Mouse (Mus musculus) neural tube, embryonic 11.5 days (tissue): ENCODE results near the gene Rffl. TPM values are rescaled to one million over a fixed set of nuclear protein-coding genes. Genes with fewer than 3 reads are reported as not detected.

Experiments
- ATAC-seq: fragments of 200-750 bp; cut with Nextera tagmentation; 2 replicates; pipeline ENCODE4 v1.8.0; 2017; ENCODE audit warnings: moderate number of reproducible peaks, mild to moderate bottlenecking, moderate TSS enrichment, moderate library complexity; ENCODE audit not compliant: insufficient read depth, low FRiP score, low TSS enrichment
- DNase-seq: peaks from one replicate; pipeline ENCODE4 v3.0.0-alpha.2; 2015; ENCODE audit warnings: low spot score
- H3K27ac ChIP-seq: fragments of 300-500 bp; sonication (generic); 2 replicates; pipeline ENCODE4 v1.5.1; 2014; ENCODE audit warnings: low read depth, mild to moderate bottlenecking, low read length
- H3K27me3 ChIP-seq: fragments of 300-500 bp; sonication (generic); 2 replicates; pipeline ENCODE4 v1.6.1; 2014; ENCODE audit warnings: mild to moderate bottlenecking, low read length, mixed read lengths; ENCODE audit not compliant: control insufficient read depth, insufficient read depth
- H3K36me3 ChIP-seq: fragments of 300-500 bp; sonication (generic); 2 replicates; pipeline ENCODE4 v1.6.1; 2014; ENCODE audit warnings: mild to moderate bottlenecking, low read length, moderate library complexity, mixed read lengths; ENCODE audit not compliant: control insufficient read depth, insufficient read depth
- H3K4me1 ChIP-seq: fragments of 300-500 bp; sonication (generic); 2 replicates; pipeline ENCODE4 v1.6.1; 2014; ENCODE audit warnings: low read length, mixed read lengths; ENCODE audit not compliant: control insufficient read depth, insufficient read depth
- H3K4me2 ChIP-seq: fragments of 300-500 bp; sonication (generic); 2 replicates; pipeline ENCODE4 v1.6.1; 2014; ENCODE audit warnings: low read depth, mild to moderate bottlenecking, moderate library complexity
- H3K4me3 ChIP-seq: fragments of 300-500 bp; sonication (generic); 2 replicates; pipeline ENCODE4 v1.5.1; 2014; ENCODE audit warnings: low read depth, low read length
- H3K9ac ChIP-seq: fragments of 300-500 bp; sonication (generic); 2 replicates; pipeline ENCODE4 v1.6.1; 2014; ENCODE audit warnings: mild to moderate bottlenecking, low read length
- H3K9me3 ChIP-seq: fragments of 300-500 bp; sonication (generic); 2 replicates; pipeline ENCODE4 v1.6.1; 2016; ENCODE audit warnings: low read length; ENCODE audit not compliant: control insufficient read depth
- WGBS: fragments of 180-500 bp; shearing (Covaris S2); extraction: QIAGEN DNeasy Blood & Tissue Kit; methylation state at CpG from one replicate; pipeline ENCODE4 v1.1.7; 2014; 5-methylcytosine and 5-hydroxymethylcytosine counted together
- polyA plus RNA-seq: library from polyadenylated mRNA; unstranded; fragments of >200 nt; fragmentation: Nextera tagmentation; extraction: Ambion mirVana; gene quantifications from 2 replicates; pipeline ENCODE4 v1.2.1, GENCODE M21; 2014

Rffl gene
- polyA plus RNA-seq, 1 experiment from 2014 or later: 11.9 TPM

- no peak overlapping the region for H3K4me2 ChIP-seq
- H3K9ac ChIP-seq: no peak overlapping the region
- ATAC-seq (no peak), DNase-seq (no peak)
- WGBS: 85% methylated on average over 3 of the region's 3 CpGs
- H3K36me3 ChIP-seq: no peaks in the 10 kb centered on the region
- no peaks in the 10 kb centered on the region for H3K27me3 ChIP-seq
- no peak overlapping the region for H3K4me3 ChIP-seq
- peaks cover 4% of the 10 kb centered on the region; the same call in 1 of the 2 replicates for H3K4me1 ChIP-seq
- H3K27ac ChIP-seq: no peak overlapping the region
- no peaks in the 10 kb centered on the region for H3K9me3 ChIP-seq
Observed at GRCm38 (mm10) chr11:82886559-82886958, 15.5 kb upstream of the Rffl start.

- no peak for DNase-seq
- Histone ChIP-seq H3K9me3 (no peaks in the 10 kb centered on the region), H3K27me3 (no peaks in the 10 kb centered on the region), H3K9ac (no peak overlapping the region), H3K4me3 (no peak overlapping the region), H3K27ac (no peak overlapping the region), H3K4me1 (no peaks in the 10 kb centered on the region), H3K36me3 (no peaks in the 10 kb centered on the region), H3K4me2 (no peak overlapping the region)
- ATAC-seq: no peak
- WGBS: 64% methylated on average over 8 of the region's 8 CpGs
Observed at GRCm38 (mm10) chr11:82883180-82883579, 12.2 kb upstream of the Rffl start.

DNA sequence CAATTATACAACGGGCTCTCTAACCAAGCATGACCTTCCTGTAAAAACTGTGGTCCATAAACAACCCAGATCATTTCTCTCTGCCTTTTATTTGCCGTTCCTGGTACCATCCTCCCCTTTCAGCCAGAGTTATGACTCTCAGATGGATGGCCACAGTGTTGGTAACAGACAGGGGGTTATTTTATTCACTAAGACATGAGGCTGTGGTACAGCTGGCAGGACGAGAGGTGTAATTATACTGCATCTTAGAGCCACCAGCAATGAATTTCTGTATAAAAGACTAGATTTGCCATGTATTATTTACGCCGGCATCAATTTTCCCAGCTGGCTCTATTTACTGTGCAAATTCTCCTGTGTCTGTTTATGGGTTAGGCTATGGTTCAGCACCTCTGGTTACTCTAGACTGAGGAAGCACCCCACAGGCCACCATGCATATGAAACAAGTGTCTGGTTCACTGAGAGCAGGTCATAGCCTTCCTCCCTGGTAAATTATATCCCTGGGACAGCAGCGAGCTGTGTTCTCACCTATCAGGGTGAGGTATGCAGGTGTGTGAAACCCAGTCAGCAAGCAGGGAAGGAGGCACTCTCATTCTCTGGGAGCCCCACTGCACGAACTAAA lies 6.8 kb upstream of the Rffl start:
- H3K36me3 ChIP-seq: no peaks in the 10 kb centered on the region
- ATAC-seq: no peak
- H3K27ac ChIP-seq: no peak overlapping the region
- no peak overlapping the region for H3K9ac ChIP-seq
- H3K9me3 ChIP-seq: no peaks in the 10 kb centered on the region
- no peak for DNase-seq
- no peaks in the 10 kb centered on the region for H3K4me1 ChIP-seq
- H3K4me2 ChIP-seq: no peak overlapping the region
- 75% methylated on average over 7 of the region's 7 CpGs for WGBS
- H3K27me3 ChIP-seq: no peaks in the 10 kb centered on the region
- H3K4me3 ChIP-seq: no peak overlapping the region

DNA sequence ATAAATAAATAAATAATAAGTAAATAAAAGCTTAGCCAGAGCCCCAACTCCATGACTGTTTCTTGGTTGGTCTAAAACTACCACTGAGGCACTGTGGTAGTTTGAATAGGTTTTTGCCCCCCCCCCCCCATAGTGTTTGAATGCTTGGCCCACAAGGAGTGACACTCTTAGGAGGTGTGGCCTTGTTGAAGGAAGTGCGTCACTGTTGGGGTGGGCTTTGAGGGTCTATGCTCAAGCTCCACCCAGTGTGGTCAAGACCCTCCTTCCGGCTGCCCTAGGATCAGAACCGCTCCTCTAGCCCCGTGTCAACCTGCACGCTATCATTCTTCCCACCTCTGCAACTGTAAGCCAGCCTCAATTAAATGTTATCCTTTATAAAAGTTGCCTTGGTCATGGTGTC lies 4.6 kb upstream of the Rffl start:
- H3K9ac ChIP-seq: no peak overlapping the region
- no peak for ATAC-seq
- 89% methylated on average over 5 of the region's 5 CpGs for WGBS
- DNase-seq: no peak
- H3K4me1 ChIP-seq: no peaks in the 10 kb centered on the region
- no peaks in the 10 kb centered on the region for H3K9me3 ChIP-seq
- no peaks in the 10 kb centered on the region for H3K36me3 ChIP-seq
- H3K4me3 ChIP-seq: no peak overlapping the region
- H3K4me2 ChIP-seq: no peak overlapping the region
- H3K27ac ChIP-seq: no peak overlapping the region
- H3K27me3 ChIP-seq: no peaks in the 10 kb centered on the region

DNA sequence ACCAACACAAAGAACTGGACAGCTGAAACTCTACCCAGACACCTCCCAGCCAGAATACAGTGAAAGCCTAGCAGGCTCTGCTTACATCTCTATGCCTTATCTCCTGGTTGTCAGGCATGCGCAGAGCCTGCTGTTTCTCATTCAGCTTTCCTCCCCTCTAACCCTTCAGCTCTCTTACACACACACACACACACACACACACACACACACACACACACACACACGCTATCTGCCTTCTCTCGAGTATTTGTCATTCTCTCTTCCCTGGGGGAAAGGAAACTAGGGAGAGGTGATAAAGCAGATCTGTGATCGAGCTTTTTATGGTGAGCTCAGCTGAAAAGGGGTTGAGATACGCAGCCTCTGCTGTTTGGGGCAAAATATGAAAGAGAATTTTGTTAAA lies 3.9 kb upstream of the Rffl start:
- Histone ChIP-seq H3K4me2 (no peak overlapping the region), H3K4me1 (no peaks in the 10 kb centered on the region), H3K9me3 (no peaks in the 10 kb centered on the region), H3K9ac (no peak overlapping the region), H3K36me3 (no peaks in the 10 kb centered on the region), H3K27ac (no peak overlapping the region), H3K4me3 (no peak overlapping the region), H3K27me3 (no peaks in the 10 kb centered on the region)
- ATAC-seq (no peak), DNase-seq (no peak)
- WGBS: 79% methylated on average over 5 of the region's 5 CpGs

DNA sequence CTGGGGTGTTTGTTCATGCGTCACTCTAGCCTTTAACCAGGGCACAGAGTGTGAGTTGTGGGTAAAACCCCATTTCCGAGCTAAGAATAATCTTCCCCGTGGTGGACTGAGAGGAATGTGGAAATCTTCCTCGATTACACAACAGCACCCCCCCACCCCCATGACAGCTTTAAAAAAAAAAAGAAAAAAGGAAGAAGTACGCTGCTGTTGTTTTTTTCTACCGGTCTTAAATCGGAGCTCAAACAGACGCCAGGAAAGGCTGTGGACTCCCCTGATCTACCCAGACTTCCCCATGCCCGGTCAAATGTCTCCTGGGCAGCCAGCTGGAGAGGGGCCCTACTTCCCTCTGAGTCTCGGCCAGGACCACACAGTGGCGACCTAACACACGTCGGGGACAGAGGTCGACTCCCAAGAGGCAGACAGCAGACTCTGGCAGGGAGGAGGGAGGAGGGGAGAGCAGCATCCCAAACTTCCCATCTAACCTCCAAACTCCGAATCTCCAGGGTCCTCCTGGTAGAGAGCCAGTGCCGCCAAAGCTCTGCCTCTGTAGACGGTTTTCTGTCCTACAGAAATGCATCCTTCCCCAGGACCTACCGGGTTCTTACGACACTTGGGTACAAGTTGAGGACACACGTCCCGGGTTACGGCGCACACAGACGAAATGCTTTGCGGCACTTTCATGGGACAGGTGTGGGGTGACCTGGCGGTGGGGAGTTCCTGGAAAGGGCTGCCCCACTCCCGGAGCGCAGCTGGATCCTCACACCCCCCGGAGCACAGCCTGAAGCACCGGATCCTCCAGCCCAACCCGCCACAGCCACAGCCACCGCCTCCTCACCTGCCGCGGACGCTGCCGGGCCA lies 608 bp downstream of the Rffl start:
- peak; percentile 44 for DNase-seq
- H3K36me3 ChIP-seq: no peaks in the 10 kb centered on the region

DNA sequence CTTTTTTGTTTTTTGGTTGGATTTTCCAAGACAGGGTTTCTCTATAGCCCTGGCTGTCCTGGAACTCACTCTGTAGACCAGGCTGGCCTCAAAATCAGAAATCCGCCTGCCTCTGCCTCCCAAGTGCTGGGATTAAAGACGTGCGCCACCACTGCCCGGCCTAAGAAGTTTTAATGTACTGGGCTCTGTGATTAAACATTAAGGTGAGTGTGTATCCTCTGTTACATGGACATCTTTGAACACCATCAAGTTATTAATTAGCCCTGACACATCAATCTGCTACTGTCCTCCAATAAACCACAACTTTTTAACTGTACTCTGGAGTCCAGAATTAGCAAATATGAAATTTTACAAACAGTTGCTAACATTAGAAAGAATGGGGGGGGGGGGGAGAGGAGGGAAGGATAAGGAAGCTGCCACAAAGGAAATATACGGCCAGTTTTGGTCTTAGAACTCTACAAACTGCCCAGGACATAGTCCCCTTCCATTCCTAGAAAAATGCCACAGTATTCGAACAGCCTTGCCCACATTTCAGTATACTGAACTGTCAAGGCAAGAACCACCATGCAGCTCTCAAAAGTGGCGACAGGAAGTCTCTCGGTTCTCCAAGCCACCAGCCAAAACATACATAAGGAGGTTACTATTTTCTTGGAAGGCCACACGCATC lies 1.4 kb downstream of the Rffl start:
- Histone ChIP-seq H3K9ac (no peak overlapping the region), H3K27ac (no peak overlapping the region), H3K4me1 (no peaks in the 10 kb centered on the region), H3K36me3 (no peaks in the 10 kb centered on the region), H3K4me3 (peak overlapping the region; percentile 68; the same call in 1 of the 2 replicates), H3K27me3 (no peaks in the 10 kb centered on the region), H3K9me3 (no peaks in the 10 kb centered on the region), H3K4me2 (0 out of 2 replicates have a peak overlapping the region, but pooled peaks have one; percentile 12)
- ATAC-seq: no peak
- DNase-seq: no peak
- WGBS: 80% methylated on average over 9 of the region's 9 CpGs

More for the DNA sequence above, 608 bp downstream of the Rffl start:
- peak; percentile 20; the same call in 1 of the 2 replicates for ATAC-seq
- peak overlapping the region; percentile 68 for H3K4me3 ChIP-seq
- no peaks in the 10 kb centered on the region for H3K4me1 ChIP-seq
- H3K27me3 ChIP-seq: no peaks in the 10 kb centered on the region
- no peaks in the 10 kb centered on the region for H3K9me3 ChIP-seq
- WGBS: 5% methylated on average over 36 of the region's 36 CpGs
- H3K9ac ChIP-seq: peak overlapping the region; percentile 70
- H3K4me2 ChIP-seq: peak overlapping the region; percentile 89
- H3K27ac ChIP-seq: peak overlapping the region; percentile 50; the same call in 1 of the 2 replicates

- ATAC-seq (no peak), DNase-seq (no peak)
- H3K9ac ChIP-seq: no peak overlapping the region
- no peak overlapping the region for H3K27ac ChIP-seq
- no peak overlapping the region for H3K4me3 ChIP-seq
- H3K27me3 ChIP-seq: no peaks in the 10 kb centered on the region
- WGBS: 88% methylated on average over 5 of the region's 5 CpGs
- no peak overlapping the region for H3K4me2 ChIP-seq
- H3K9me3 ChIP-seq: no peaks in the 10 kb centered on the region
- H3K36me3 ChIP-seq: no peaks in the 10 kb centered on the region
- no peaks in the 10 kb centered on the region for H3K4me1 ChIP-seq
Observed at GRCm38 (mm10) chr11:82867956-82868355, 3.1 kb downstream of the Rffl start.
